Mouse (Mus musculus) liver, embryonic 11.5 days (tissue): ENCODE data around the gene Lhx9. TPM values are rescaled to one million over a fixed set of nuclear protein-coding genes. Genes with fewer than 3 reads are reported as not detected.

Experiments
- ATAC-seq: fragments of 200-750 bp; cut with Nextera tagmentation; replicated peaks from 2 replicates; pipeline ENCODE4 v1.8.0; 2017; ENCODE audit warnings: moderate number of reproducible peaks, mild to moderate bottlenecking, moderate TSS enrichment, moderate library complexity; ENCODE audit not compliant: low FRiP score
- DNase-seq: peaks from one replicate; pipeline ENCODE4 v3.0.0-alpha.2; 2017; ENCODE audit warnings: low spot score
- H3K27ac ChIP-seq: fragments of 300-500 bp; sonication (generic); 2 replicates; pipeline ENCODE4 v1.5.1; 2014; ENCODE audit warnings: mild to moderate bottlenecking, low read depth, low read length, control low read depth
- H3K27me3 ChIP-seq: fragments of 300-500 bp; sonication (generic); replicated peaks from 2 replicates; pipeline ENCODE4 v1.6.1; 2014; ENCODE audit warnings: low read length, mixed read lengths; ENCODE audit not compliant: control insufficient read depth, insufficient read depth
- H3K36me3 ChIP-seq: fragments of 300-500 bp; sonication (generic); 2 replicates; pipeline ENCODE4 v1.6.1; 2014; ENCODE audit warnings: mild to moderate bottlenecking, low read length, moderate library complexity, mixed read lengths; ENCODE audit not compliant: control insufficient read depth, insufficient read depth
- H3K4me1 ChIP-seq: fragments of 300-500 bp; sonication (generic); replicated peaks from 2 replicates; pipeline ENCODE4 v1.6.1; 2014; ENCODE audit warnings: low read length, mixed read lengths; ENCODE audit not compliant: control insufficient read depth, insufficient read depth
- H3K4me2 ChIP-seq: fragments of 300-500 bp; sonication (generic); 2 replicates; pipeline ENCODE4 v1.6.1; 2014; ENCODE audit warnings: mild to moderate bottlenecking, control low read depth, moderate library complexity
- H3K4me3 ChIP-seq: fragments of 300-500 bp; sonication (generic); 2 replicates; pipeline ENCODE4 v1.5.1; 2014; ENCODE audit warnings: low read depth, low read length, control low read depth
- H3K9ac ChIP-seq: fragments of 300-500 bp; sonication (generic); 2 replicates; pipeline ENCODE4 v1.6.1; 2014; ENCODE audit warnings: low read depth, low read length, control low read depth
- H3K9me3 ChIP-seq: fragments of 300-500 bp; sonication (generic); 2 replicates; pipeline ENCODE4 v1.6.1; 2016; ENCODE audit warnings: low read length, inconsistent platforms, mixed read lengths; ENCODE audit not compliant: control insufficient read depth
- WGBS: fragments of 180-500 bp; shearing (Covaris S2); extraction: QIAGEN DNeasy Blood & Tissue Kit; methylation state at CpG from one replicate; pipeline ENCODE4 v1.1.7; 2014; 5-methylcytosine and 5-hydroxymethylcytosine counted together
- polyA plus RNA-seq: library from polyadenylated mRNA; unstranded; fragments of >200 nt; fragmentation: Nextera tagmentation; extraction: Ambion mirVana; gene quantifications from 2 replicates; pipeline ENCODE4 v1.2.1, GENCODE M21; 2014

Lhx9 gene
- polyA plus RNA-seq, 1 experiment from 2014 or later, result 3.8 TPM

- no peaks in the 10 kb centered on the region for H3K36me3 ChIP-seq
- peaks cover 76% of the 10 kb centered on the region for H3K27me3 ChIP-seq
- no peak for DNase-seq
- H3K27ac ChIP-seq, result no peak overlapping the region
- ATAC-seq, result 0 out of 2 replicates have a peak, but pooled peaks have one; percentile 3
- H3K4me1 ChIP-seq, result peaks cover 12% of the 10 kb centered on the region
- H3K4me3 ChIP-seq, result peak overlapping the region; percentile 40
- WGBS, result 3% methylated on average over 16 of the region's 16 CpGs
- peak overlapping the region; percentile 65 for H3K4me2 ChIP-seq
- no peaks in the 10 kb centered on the region for H3K9me3 ChIP-seq
- H3K9ac ChIP-seq, result no peak overlapping the region
Observed at GRCm38 (mm10) chr1:138848026-138848425, 351 bp downstream of the Lhx9 start.

- H3K9me3 ChIP-seq, result no peaks in the 10 kb centered on the region
- H3K27me3 ChIP-seq, result peaks cover 83% of the 10 kb centered on the region
- H3K4me1 ChIP-seq, result peaks cover 12% of the 10 kb centered on the region
- H3K9ac ChIP-seq, result no peak overlapping the region
- peak overlapping the region; percentile 46 for H3K4me2 ChIP-seq
- 1% methylated on average over 21 of the region's 21 CpGs for WGBS
- H3K4me3 ChIP-seq, result 0 out of 2 replicates have a peak overlapping the region, but pooled peaks have one; percentile 10
- no peak for DNase-seq
- H3K36me3 ChIP-seq, result no peaks in the 10 kb centered on the region
- no peak for ATAC-seq
- no peak overlapping the region for H3K27ac ChIP-seq
Observed at GRCm38 (mm10) chr1:138847146-138847545, 1.2 kb downstream of the Lhx9 start.

GRCm38 (mm10) chr1:138846581-138846980, 1.8 kb downstream of the Lhx9 start:
- H3K4me1 ChIP-seq, result peaks cover 12% of the 10 kb centered on the region
- no peak overlapping the region for H3K27ac ChIP-seq
- no peak overlapping the region for H3K4me2 ChIP-seq
- no peak overlapping the region for H3K4me3 ChIP-seq
- WGBS, result 3% methylated on average over 9 of the region's 9 CpGs
- ATAC-seq, result no peak
- H3K9me3 ChIP-seq, result no peaks in the 10 kb centered on the region
- no peak for DNase-seq
- H3K27me3 ChIP-seq, result peaks cover 89% of the 10 kb centered on the region
- H3K36me3 ChIP-seq, result no peaks in the 10 kb centered on the region
- no peak overlapping the region for H3K9ac ChIP-seq

- H3K4me2 ChIP-seq, result no peak overlapping the region
- WGBS, result 5% methylated on average over 12 of the region's 12 CpGs
- no peak for DNase-seq
Observed at GRCm38 (mm10) chr1:138846131-138846530, 2.2 kb downstream of the Lhx9 start.

GRCm38 (mm10) chr1:138845481-138845880, 2.9 kb downstream of the Lhx9 start:
- Histone ChIP-seq H3K9ac (no peak overlapping the region), H3K36me3 (no peaks in the 10 kb centered on the region), H3K4me1 (peaks cover 12% of the 10 kb centered on the region), H3K9me3 (no peaks in the 10 kb centered on the region), H3K4me2 (no peak overlapping the region), H3K27me3 (peaks cover 95% of the 10 kb centered on the region), H3K27ac (no peak overlapping the region), H3K4me3 (no peak overlapping the region)
- no peak for ATAC-seq
- 23% methylated on average over 3 of the region's 3 CpGs for WGBS
- DNase-seq, result no peak

More at GRCm38 (mm10) chr1:138846131-138846530, 2.2 kb downstream of the Lhx9 start:
- Histone ChIP-seq H3K4me3 (no peak overlapping the region), H3K4me1 (peaks cover 12% of the 10 kb centered on the region), H3K36me3 (no peaks in the 10 kb centered on the region), H3K9me3 (no peaks in the 10 kb centered on the region), H3K9ac (no peak overlapping the region), H3K27me3 (peaks cover 91% of the 10 kb centered on the region), H3K27ac (no peak overlapping the region)
- ATAC-seq, result no peak

GRCm38 (mm10) chr1:138844166-138844565, 4.2 kb downstream of the Lhx9 start:
- peaks cover 12% of the 10 kb centered on the region for H3K4me1 ChIP-seq
- H3K9me3 ChIP-seq, result no peaks in the 10 kb centered on the region
- no peaks in the 10 kb centered on the region for H3K36me3 ChIP-seq
- ATAC-seq (no peak), DNase-seq (no peak)
- H3K27ac ChIP-seq, result no peak overlapping the region
- no peak overlapping the region for H3K9ac ChIP-seq
- peak overlapping the region; percentile 63 for H3K4me2 ChIP-seq
- 4% methylated on average over 3 of the region's 3 CpGs for WGBS
- H3K27me3 ChIP-seq, result peaks cover 99% of the 10 kb centered on the region
- H3K4me3 ChIP-seq, result peak overlapping the region; percentile 40; the same call in 1 of the 2 replicates

GRCm38 (mm10) chr1:138843361-138844091, 4.9 kb downstream of the Lhx9 start:
- Histone ChIP-seq H3K27ac (no peak overlapping the region), H3K9ac (no peak overlapping the region), H3K9me3 (no peaks in the 10 kb centered on the region), H3K27me3 (peaks cover 99% of the 10 kb centered on the region), H3K4me3 (peak overlapping the region; percentile 40), H3K36me3 (no peaks in the 10 kb centered on the region), H3K4me1 (peaks cover 7% of the 10 kb centered on the region), H3K4me2 (peak overlapping the region; percentile 63)
- WGBS, result 1% methylated on average over 35 of the region's 35 CpGs
- DNase-seq, result no peak
- ATAC-seq, result no peak

- Histone ChIP-seq H3K27ac (no peak overlapping the region), H3K4me3 (no peak overlapping the region), H3K9ac (no peak overlapping the region)
Observed at GRCm38 (mm10) chr1:138842756-138843155, 5.6 kb downstream of the Lhx9 start.

GRCm38 (mm10) chr1:138842315-138842714, 6.1 kb downstream of the Lhx9 start:
- no peaks in the 10 kb centered on the region for H3K9me3 ChIP-seq
- H3K4me3 ChIP-seq, result peak overlapping the region; percentile 23
- H3K27ac ChIP-seq, result no peak overlapping the region
- peaks cover 3% of the 10 kb centered on the region; the same call in 1 of the 2 replicates for H3K4me1 ChIP-seq
- no peaks in the 10 kb centered on the region for H3K36me3 ChIP-seq
- H3K9ac ChIP-seq, result no peak overlapping the region
- peaks cover 99% of the 10 kb centered on the region for H3K27me3 ChIP-seq
- DNase-seq (no peak), ATAC-seq (0 out of 2 replicates have a peak, but pooled peaks have one; percentile 15)
- peak overlapping the region; percentile 46 for H3K4me2 ChIP-seq
- 3% methylated on average over 8 of the region's 8 CpGs for WGBS

More at GRCm38 (mm10) chr1:138842756-138843155, 5.6 kb downstream of the Lhx9 start:
- Histone ChIP-seq H3K4me2 (no peak overlapping the region; the same call in 1 of the 2 replicates), H3K27me3 (peaks cover 99% of the 10 kb centered on the region), H3K4me1 (peaks cover 3% of the 10 kb centered on the region; the same call in 1 of the 2 replicates), H3K36me3 (no peaks in the 10 kb centered on the region), H3K9me3 (no peaks in the 10 kb centered on the region)
- no peak for ATAC-seq
- WGBS, result 2% methylated on average over 10 of the region's 10 CpGs
- DNase-seq, result no peak
